Mouse (Mus musculus): ENCODE data around the gene Gm10644. TPM values are rescaled to one million over a fixed set of nuclear protein-coding genes. Genes with fewer than 3 reads are reported as not detected.

The Gm10644 gene
- polyA plus RNA-seq, 1 experiment from 2014 or later: 0.42 TPM

Small RNA genes lying within 50 kb of the gene (microRNA-seq; reads per million reads assigned to microRNA genes)
- gene Gm44330 (not detected), gene Gm44450 (not detected)

Other genes with a start within 250 kb of the Gm10644 start
- 180 and 185 TPM in 2 replicates for gene Ddx39, start 240.0 kb downstream of the Gm10644 start, polyA plus RNA-seq (2015; fragmentation: Nextera tagmentation; extraction: Ambion mirVana)
- gene Adgre5, start 213.9 kb downstream of the Gm10644 start, polyA plus RNA-seq (2015; fragmentation: Nextera tagmentation; extraction: Ambion mirVana): 29.8 and 33.7 TPM in 2 replicates
- 17.7 and 18.1 TPM in 2 replicates for gene Adgrl1, start 55.1 kb downstream of the Gm10644 start, polyA plus RNA-seq (2015; fragmentation: Nextera tagmentation; extraction: Ambion mirVana)
- gene Asf1b, start 302 bp upstream of the Gm10644 start, polyA plus RNA-seq (2015; fragmentation: Nextera tagmentation; extraction: Ambion mirVana): 55.0 and 57.3 TPM in 2 replicates
- gene Prkaca, start 17.8 kb upstream of the Gm10644 start, polyA plus RNA-seq (2015; fragmentation: Nextera tagmentation; extraction: Ambion mirVana): 113 and 125 TPM in 2 replicates
- gene Samd1, start 42.5 kb upstream of the Gm10644 start, polyA plus RNA-seq (2015; fragmentation: Nextera tagmentation; extraction: Ambion mirVana): 8.9 and 9.9 TPM in 2 replicates
- gene 1700067K01Rik, start 46.3 kb upstream of the Gm10644 start, polyA plus RNA-seq (2015; fragmentation: Nextera tagmentation; extraction: Ambion mirVana): 0.53 and 0.68 TPM in 2 replicates
- 0.67 and 1.0 TPM in 2 replicates for gene 2210011C24Rik, start 57.0 kb upstream of the Gm10644 start, polyA plus RNA-seq (2015; fragmentation: Nextera tagmentation; extraction: Ambion mirVana)
- gene Palm3, start 66.3 kb upstream of the Gm10644 start, polyA plus RNA-seq (2015; fragmentation: Nextera tagmentation; extraction: Ambion mirVana): 6.6 and 6.7 TPM in 2 replicates
- 1.1 and 1.7 TPM in 2 replicates for gene Il27ra, start 87.4 kb upstream of the Gm10644 start, polyA plus RNA-seq (2015; fragmentation: Nextera tagmentation; extraction: Ambion mirVana)
- gene Rln3, start 89.8 kb upstream of the Gm10644 start, polyA plus RNA-seq (2015; fragmentation: Nextera tagmentation; extraction: Ambion mirVana): not detected in 2 replicates
- gene Gm10643, start 109.9 kb upstream of the Gm10644 start, polyA plus RNA-seq (2015; fragmentation: Nextera tagmentation; extraction: Ambion mirVana): 1.1 and 1.3 TPM in 2 replicates
- gene Rfx1, start 111.6 kb upstream of the Gm10644 start, polyA plus RNA-seq (2015; fragmentation: Nextera tagmentation; extraction: Ambion mirVana): 8.0 and 8.8 TPM in 2 replicates
- 6.8 and 7.7 TPM in 2 replicates for gene Dcaf15, start 149.6 kb upstream of the Gm10644 start, polyA plus RNA-seq (2015; fragmentation: Nextera tagmentation; extraction: Ambion mirVana)
- gene Podnl1, start 170.8 kb upstream of the Gm10644 start, polyA plus RNA-seq (2015; fragmentation: Nextera tagmentation; extraction: Ambion mirVana): 0.36 and 0.39 TPM in 2 replicates
- 22.2 and 22.7 TPM in 2 replicates for gene Cc2d1a, start 192.7 kb upstream of the Gm10644 start, polyA plus RNA-seq (2015; fragmentation: Nextera tagmentation; extraction: Ambion mirVana)
- gene 4930432K21Rik, start 192.8 kb upstream of the Gm10644 start, polyA plus RNA-seq (2015; fragmentation: Nextera tagmentation; extraction: Ambion mirVana): 0.91 and 1.2 TPM in 2 replicates
- gene Nanos3, start 230.0 kb upstream of the Gm10644 start, polyA plus RNA-seq (2015; fragmentation: Nextera tagmentation; extraction: Ambion mirVana): 1.7 and 2.3 TPM in 2 replicates